Mouse (Mus musculus) retina, postnatal 7 days (tissue): ENCODE results near the gene Dhrs7b.

Experiments
- DNase-seq: peaks from one replicate; pipeline ENCODE4 v3.0.0-alpha.2; 2012; ENCODE audit warnings: low read depth, low spot score

Gene Dhrs7b

GRCm38 (mm10) chr11:60895915-60896314, 65.5 kb downstream of the Dhrs7b start:
- no peak for DNase-seq

- DNase-seq, result no peak
These were observed 71.6 kb downstream of the Dhrs7b start for GRCm38 (mm10) chr11:60902001-60902400.

GRCm38 (mm10) chr11:60902486-60902885, 72.1 kb downstream of the Dhrs7b start:
- no peak for DNase-seq

GRCm38 (mm10) chr11:60903661-60904061, 73.2 kb downstream of the Dhrs7b start:
- no peak for DNase-seq

GRCm38 (mm10) chr11:60905407-60906120, 75.1 kb downstream of the Dhrs7b start:
- no peak for DNase-seq

GRCm38 (mm10) chr11:60906449-60906848, 76.0 kb downstream of the Dhrs7b start:
- DNase-seq, result no peak

- no peak for DNase-seq
These were observed 77.6 kb downstream of the Dhrs7b start for GRCm38 (mm10) chr11:60908073-60908472.

- DNase-seq, result no peak
These were observed 79.2 kb downstream of the Dhrs7b start for GRCm38 (mm10) chr11:60909626-60910025.
